Mouse (Mus musculus) neural tube, embryonic 14.5 days (tissue): Measurements from ENCODE around the gene Jakmip3. TPM values are rescaled to one million over a fixed set of nuclear protein-coding genes. Genes with fewer than 3 reads are reported as not detected.

ENCODE experiments used
- ATAC-seq: fragments of 200-750 bp; cut with Nextera tagmentation; 2 replicates; pipeline ENCODE4 v1.8.0; 2017; ENCODE audit warnings: low read depth, mild to moderate bottlenecking, moderate TSS enrichment, moderate library complexity
- H3K27ac ChIP-seq: fragments of 300-500 bp; sonication (generic); 2 replicates; pipeline ENCODE4 v1.5.1; 2014; ENCODE audit warnings: low read depth, mild to moderate bottlenecking, control low read depth, low read length, moderate library complexity, mixed read lengths
- H3K27me3 ChIP-seq: fragments of 300-500 bp; sonication (generic); 2 replicates; pipeline ENCODE4 v1.6.1; 2014; ENCODE audit warnings: low read length; ENCODE audit not compliant: control insufficient read depth, insufficient read depth
- H3K36me3 ChIP-seq: fragments of 300-500 bp; sonication (generic); 2 replicates; pipeline ENCODE4 v1.6.1; 2014; ENCODE audit warnings: low read length, mixed read lengths; ENCODE audit not compliant: control insufficient read depth, insufficient read depth
- H3K4me1 ChIP-seq: fragments of 300-500 bp; sonication (generic); 2 replicates; pipeline ENCODE4 v1.6.1; 2014; ENCODE audit warnings: low read length; ENCODE audit not compliant: control insufficient read depth, insufficient read depth
- H3K4me2 ChIP-seq: fragments of 300-500 bp; sonication (generic); 2 replicates; pipeline ENCODE4 v1.6.1; 2014; ENCODE audit warnings: mild to moderate bottlenecking, low read depth, low read length, control low read depth
- H3K4me3 ChIP-seq: fragments of 300-500 bp; sonication (generic); 2 replicates; pipeline ENCODE4 v1.5.1; 2014; ENCODE audit warnings: low read depth, low read length, control low read depth, mixed read lengths
- H3K9ac ChIP-seq: fragments of 300-500 bp; sonication (generic); replicated peaks from 2 replicates; pipeline ENCODE4 v1.6.1; 2014; ENCODE audit warnings: low read depth, mild to moderate bottlenecking, control low read depth, low read length, mixed read lengths
- H3K9me3 ChIP-seq: fragments of 300-500 bp; sonication (generic); 2 replicates; pipeline ENCODE4 v1.6.1; 2016; ENCODE audit warnings: low read length; ENCODE audit not compliant: control insufficient read depth
- WGBS: fragments of 180-500 bp; shearing (Covaris S2); extraction: QIAGEN DNeasy Blood & Tissue Kit; methylation state at CpG from one replicate; pipeline ENCODE4 v1.1.7; 2014; 5-methylcytosine and 5-hydroxymethylcytosine counted together
- polyA plus RNA-seq: library from polyadenylated mRNA; unstranded; fragments of >200 nt; fragmentation: Nextera tagmentation; extraction: Ambion mirVana; gene quantifications from 2 replicates; pipeline ENCODE4 v1.2.1, GENCODE M21; 2014

Gene Jakmip3
- polyA plus RNA-seq, 1 experiment from 2014 or later, result 15.0 TPM

DNA sequence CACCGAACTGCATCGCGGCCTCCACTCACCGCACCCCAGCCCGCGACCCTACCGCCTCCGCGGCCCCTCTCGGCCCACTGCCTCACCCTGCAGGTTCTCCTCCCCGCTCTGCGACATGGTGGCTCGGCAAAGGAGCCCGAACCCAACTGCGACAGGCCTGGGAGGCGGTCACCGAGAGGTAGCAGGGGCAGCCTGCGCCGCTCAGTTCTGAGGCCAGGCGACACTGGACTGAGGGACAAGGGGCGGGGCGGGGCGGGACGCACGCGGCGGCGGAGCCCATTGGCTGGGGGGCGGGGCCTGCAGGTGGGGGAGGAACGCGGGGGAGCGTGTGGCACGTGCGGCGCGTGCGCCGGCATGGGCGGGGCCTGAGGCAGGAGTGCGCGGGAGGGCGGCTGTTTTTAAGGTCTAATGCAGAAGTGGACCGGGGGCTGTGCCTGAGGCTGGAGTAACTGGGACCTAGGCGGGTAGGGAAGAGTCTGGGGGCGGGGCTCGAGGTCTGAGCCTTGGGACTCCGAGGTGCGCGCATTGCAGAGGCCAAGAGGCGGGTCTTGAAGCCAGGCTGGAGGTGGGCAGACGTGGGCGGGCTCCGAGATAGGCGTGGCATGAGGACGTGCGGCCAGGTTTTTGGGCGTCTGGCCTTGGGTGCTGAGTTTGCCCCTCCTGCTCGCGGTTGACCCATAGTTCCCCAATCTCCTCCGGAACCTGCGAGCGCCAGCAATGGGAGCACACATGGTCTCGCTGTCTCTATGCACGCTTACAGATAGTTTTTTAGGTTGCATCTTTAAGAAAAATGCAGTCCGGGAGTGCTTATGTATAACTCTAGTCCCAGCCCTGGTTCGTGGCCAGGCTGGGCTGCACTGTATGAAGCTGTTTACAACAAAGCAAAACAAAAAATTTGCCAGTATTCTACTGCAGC, 31.0 kb upstream of the Jakmip3 start, which contains the start of gene Bnip3:
Gene Bnip3 (minus strand): TSS at position 243 of the 916 bp plus-strand sequence.
- H3K27ac ChIP-seq, result peak within 1 kb of the TSS; percentile 58; the same call in 1 of the 2 replicates
- H3K4me3 ChIP-seq, result peak within 1 kb of the TSS; percentile 49
- H3K27me3 ChIP-seq, result no peaks in the 10 kb centered on the region
- WGBS, result under 1% methylated on average over 64 of the region's 66 CpGs
- peak within 1 kb of the TSS; percentile 64 for H3K9ac ChIP-seq
- H3K4me2 ChIP-seq, result peak within 1 kb of the TSS; percentile 75
- ATAC-seq, result peak; percentile 93
- H3K9me3 ChIP-seq, result no peaks in the 10 kb centered on the region
- H3K36me3 ChIP-seq, result no peaks in the 10 kb centered on the region
- H3K4me1 ChIP-seq, result peaks cover 7% of the 10 kb centered on the region; the same call in 1 of the 2 replicates

- 30% methylated on average over 7 of the region's 7 CpGs for WGBS
- Histone ChIP-seq H3K4me1 (peaks cover 7% of the 10 kb centered on the region; the same call in 1 of the 2 replicates), H3K4me3 (peak overlapping the region; percentile 49), H3K4me2 (peak overlapping the region; percentile 75), H3K9ac (peak overlapping the region; percentile 64), H3K36me3 (no peaks in the 10 kb centered on the region), H3K27ac (no peak overlapping the region), H3K27me3 (no peaks in the 10 kb centered on the region), H3K9me3 (no peaks in the 10 kb centered on the region)
- no peak for ATAC-seq
Observed at GRCm38 (mm10) chr7:138910193-138910562, 30.4 kb upstream of the Jakmip3 start.

- Histone ChIP-seq H3K4me2 (no peak overlapping the region), H3K36me3 (no peaks in the 10 kb centered on the region), H3K4me3 (no peak overlapping the region), H3K27ac (no peak overlapping the region), H3K27me3 (no peaks in the 10 kb centered on the region), H3K9ac (no peak overlapping the region), H3K4me1 (0 out of 2 replicates have a peak, but pooled peaks cover under 1% of the 10 kb centered on the region), H3K9me3 (no peaks in the 10 kb centered on the region)
- no peak for ATAC-seq
- 81% methylated on average over 3 of the region's 3 CpGs for WGBS
Observed at GRCm38 (mm10) chr7:138913616-138914015, 26.9 kb upstream of the Jakmip3 start.

DNA sequence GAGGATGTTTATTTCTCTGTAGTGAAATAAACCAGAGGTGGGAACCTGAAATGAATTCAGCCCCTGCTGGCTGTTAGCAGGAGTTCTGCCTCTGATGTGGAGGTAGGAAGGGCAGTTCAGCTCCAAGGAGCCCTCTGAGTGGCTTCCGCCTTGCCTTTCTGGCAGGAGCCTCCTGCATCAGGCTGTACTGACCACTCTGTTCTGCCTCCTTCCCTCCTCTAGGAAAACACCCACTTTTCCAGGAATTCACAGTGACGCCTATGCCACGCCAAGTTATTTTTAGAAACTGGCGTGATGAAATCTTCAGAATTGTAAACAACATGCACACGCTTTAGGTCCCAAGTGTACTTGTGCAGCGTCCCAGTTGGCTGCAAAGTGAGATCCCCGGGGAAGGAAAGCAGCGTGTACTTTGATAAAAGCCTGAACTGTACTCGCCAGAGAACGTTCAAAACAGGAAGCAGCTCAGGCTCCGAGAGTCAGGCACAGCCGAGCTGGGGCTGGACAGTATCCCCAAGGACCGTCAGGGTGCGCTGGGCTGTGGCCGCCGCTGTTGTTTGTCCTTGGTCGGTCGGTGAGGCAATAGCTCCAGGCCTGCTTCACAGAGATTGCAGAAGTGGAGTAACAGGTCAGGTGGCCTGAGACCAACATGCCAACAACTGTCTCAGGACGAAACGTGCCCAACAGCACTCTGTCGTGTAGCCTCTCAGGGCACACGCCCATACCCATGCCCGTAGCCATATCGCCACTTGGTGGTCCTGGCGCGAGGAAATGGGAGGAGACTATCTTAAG, 21.2 kb upstream of the Jakmip3 start:
- Histone ChIP-seq H3K36me3 (no peaks in the 10 kb centered on the region), H3K4me3 (peak overlapping the region; percentile 18), H3K27me3 (no peaks in the 10 kb centered on the region), H3K9ac (0 out of 2 replicates have a peak overlapping the region, but pooled peaks have one; percentile 3), H3K4me1 (no peaks in the 10 kb centered on the region), H3K4me2 (peak overlapping the region; percentile 48), H3K27ac (no peak overlapping the region), H3K9me3 (no peaks in the 10 kb centered on the region)
- WGBS, result 5% methylated on average over 26 of the region's 26 CpGs
- no peak for ATAC-seq

DNA sequence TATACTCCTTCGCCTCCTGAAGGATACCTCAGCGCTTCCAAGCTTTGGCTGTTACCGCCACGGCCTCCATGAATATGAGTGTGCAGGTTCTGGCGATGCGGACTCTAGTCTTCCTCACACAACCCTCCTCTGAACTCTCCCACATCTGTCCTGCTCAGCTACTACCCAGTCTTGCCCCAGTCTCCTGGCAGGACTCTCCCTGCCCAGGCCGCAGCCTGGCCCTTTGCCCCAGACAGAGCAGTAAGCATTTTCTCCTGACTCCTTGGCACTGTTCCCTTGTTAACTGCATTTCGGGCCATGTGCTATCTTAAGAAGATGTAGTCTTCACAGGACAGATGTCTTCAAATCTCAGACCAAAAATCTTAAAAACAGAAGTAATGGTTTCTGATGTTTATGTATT, 18.9 kb upstream of the Jakmip3 start:
- WGBS, result 95% methylated on average over 8 of the region's 8 CpGs
- Histone ChIP-seq H3K9ac (no peak overlapping the region), H3K27me3 (no peaks in the 10 kb centered on the region), H3K9me3 (no peaks in the 10 kb centered on the region), H3K27ac (no peak overlapping the region), H3K4me3 (no peak overlapping the region), H3K36me3 (no peaks in the 10 kb centered on the region), H3K4me1 (no peaks in the 10 kb centered on the region), H3K4me2 (no peak overlapping the region)
- no peak for ATAC-seq

GRCm38 (mm10) chr7:138923756-138924425, 16.6 kb upstream of the Jakmip3 start:
- Histone ChIP-seq H3K4me1 (no peaks in the 10 kb centered on the region), H3K9ac (no peak overlapping the region), H3K4me2 (no peak overlapping the region), H3K9me3 (no peaks in the 10 kb centered on the region), H3K27ac (no peak overlapping the region), H3K4me3 (no peak overlapping the region), H3K27me3 (no peaks in the 10 kb centered on the region), H3K36me3 (no peaks in the 10 kb centered on the region)
- 12% methylated on average over 3 of the region's 3 CpGs for WGBS
- ATAC-seq, result no peak

GRCm38 (mm10) chr7:138928456-138928855, 12.1 kb upstream of the Jakmip3 start:
- no peak overlapping the region for H3K4me2 ChIP-seq
- no peak overlapping the region for H3K4me3 ChIP-seq
- H3K27me3 ChIP-seq, result no peaks in the 10 kb centered on the region
- no peak overlapping the region for H3K27ac ChIP-seq
- H3K36me3 ChIP-seq, result no peaks in the 10 kb centered on the region
- WGBS, result 95% methylated on average over 4 of the region's 4 CpGs
- no peaks in the 10 kb centered on the region for H3K4me1 ChIP-seq
- H3K9ac ChIP-seq, result no peak overlapping the region
- no peaks in the 10 kb centered on the region for H3K9me3 ChIP-seq
- no peak for ATAC-seq

DNA sequence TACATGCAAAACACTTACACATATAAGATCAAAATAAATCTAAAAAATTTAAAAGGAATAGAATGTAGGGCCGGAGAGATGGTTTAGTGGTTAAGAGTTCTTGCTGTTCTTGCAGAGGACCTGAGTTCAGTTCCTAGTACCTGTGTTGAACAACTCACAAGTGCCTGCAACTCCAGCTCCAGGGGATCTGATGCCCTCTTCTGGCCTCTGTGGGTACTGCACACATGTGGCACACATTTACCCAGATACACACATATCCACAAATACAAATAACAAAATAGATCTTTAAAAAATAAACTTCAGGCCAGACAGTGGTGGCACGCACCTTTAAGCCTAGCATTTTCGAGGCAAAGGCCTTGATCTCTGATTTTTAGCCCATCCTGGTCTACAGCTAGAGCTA, 6.0 kb upstream of the Jakmip3 start:
- no peak for ATAC-seq
- no peaks in the 10 kb centered on the region for H3K4me1 ChIP-seq
- H3K9me3 ChIP-seq, result no peaks in the 10 kb centered on the region
- no peak overlapping the region for H3K4me2 ChIP-seq
- WGBS, result 90% methylated on average over 3 of the region's 3 CpGs
- no peak overlapping the region for H3K27ac ChIP-seq
- H3K9ac ChIP-seq, result no peak overlapping the region
- peaks cover 7% of the 10 kb centered on the region for H3K27me3 ChIP-seq
- no peaks in the 10 kb centered on the region for H3K36me3 ChIP-seq
- no peak overlapping the region for H3K4me3 ChIP-seq
